Mouse (Mus musculus) c-Kit-negative CD71-positive TER-119-positive erythroid progenitor cells, embryonic 14.5 days (primary cell): Measurements from ENCODE around the gene Trpm5.

Experiments used
- DNase-seq: peaks from one replicate; pipeline ENCODE4 v3.0.0-alpha.2; 2013; ENCODE audit warnings: low read depth, low spot score

The Trpm5 gene

DNA sequence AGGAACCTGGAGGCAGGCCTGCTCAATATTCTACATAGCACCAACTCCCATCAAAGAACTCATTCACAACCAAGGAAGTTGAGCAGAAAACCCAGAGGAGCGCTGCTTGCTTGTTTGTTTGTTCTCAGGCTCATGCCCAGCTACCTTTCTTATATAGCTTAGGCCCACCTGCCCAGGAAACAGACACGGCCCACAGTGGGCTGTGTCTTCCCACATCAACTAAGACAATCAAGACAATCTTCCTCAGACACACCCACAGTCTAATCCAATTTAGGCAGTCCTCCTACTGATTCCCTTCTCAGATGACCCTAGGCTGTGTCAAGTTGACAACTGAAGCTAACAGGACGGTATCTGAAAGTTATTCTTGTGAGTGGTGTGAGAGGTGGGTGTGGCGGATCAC lies 11.6 kb upstream of the Trpm5 start, which contains the start of gene Kcnq1:
TSS of gene Kcnq1 (plus strand) at position 301 of the 400 bp plus-strand sequence.
- DNase-seq, result no peak

DNA sequence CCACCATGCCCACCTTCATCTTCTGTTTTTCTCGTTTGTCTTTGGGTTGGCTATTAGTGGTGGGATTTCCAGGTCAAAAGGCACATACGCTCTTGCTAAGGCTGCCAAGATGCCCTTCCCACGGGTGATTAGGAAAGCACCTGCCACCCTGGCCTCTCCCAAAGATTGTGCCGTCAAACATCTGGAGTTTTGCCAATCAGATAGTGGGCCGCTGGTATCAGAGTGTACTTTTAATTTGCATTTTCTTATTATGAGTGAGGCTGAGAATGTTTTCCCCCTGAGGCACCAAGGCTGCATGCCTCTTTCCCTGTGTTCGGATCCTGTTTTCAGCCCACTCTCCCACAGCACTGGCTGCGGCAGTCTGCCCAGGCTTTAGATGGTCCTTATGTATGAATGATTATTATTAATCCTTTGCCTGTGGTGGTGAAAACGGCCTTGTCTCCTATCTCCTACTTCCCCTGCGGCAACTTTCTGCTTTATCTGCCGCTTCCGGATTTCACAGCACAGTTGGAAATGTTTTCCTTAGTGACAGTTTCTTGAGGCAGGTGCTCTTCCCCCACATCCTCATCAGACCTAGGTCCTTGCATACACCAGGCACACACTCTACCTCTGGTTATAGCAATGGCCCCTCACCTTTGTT lies 10.9 kb upstream of the Trpm5 start:
- DNase-seq, result no peak

DNA sequence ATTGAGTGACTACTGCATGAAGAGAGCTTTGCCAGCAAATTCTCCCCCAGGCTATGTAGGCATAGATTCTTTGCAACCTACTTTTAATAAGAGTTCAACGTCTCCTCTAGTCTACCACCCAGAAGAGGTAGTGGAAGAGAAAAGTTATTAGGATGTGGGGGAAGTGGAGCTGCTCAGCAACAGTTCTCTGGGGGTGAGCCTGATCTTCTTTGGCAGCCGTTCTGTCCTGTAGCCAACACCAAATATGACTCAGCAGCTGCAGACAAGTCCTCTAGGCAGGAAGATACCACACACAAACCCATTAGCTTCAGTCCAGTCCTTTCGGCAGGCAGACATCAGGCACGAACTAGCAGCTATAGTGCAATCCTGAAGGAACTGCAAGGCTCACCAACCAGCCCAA lies 6.3 kb upstream of the Trpm5 start:
- DNase-seq, result no peak

DNA sequence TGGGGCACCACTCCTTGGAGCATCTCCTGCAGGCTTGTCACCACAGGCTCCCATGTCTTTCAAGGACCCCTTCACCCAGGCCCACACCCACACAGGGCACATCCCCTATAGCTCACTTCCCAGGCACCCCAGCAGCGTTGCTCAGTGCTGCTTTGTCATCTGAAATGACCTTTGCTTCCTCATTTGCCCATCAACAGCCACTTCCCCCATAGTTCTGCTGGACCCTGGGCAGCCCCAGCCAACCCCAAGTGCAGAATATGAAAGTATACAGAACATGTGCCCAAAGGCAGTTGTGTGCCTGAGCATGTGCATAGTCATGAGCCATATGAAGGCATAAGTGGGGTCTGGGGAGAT lies 1.1 kb upstream of the Trpm5 start:
- DNase-seq, result no peak

DNA sequence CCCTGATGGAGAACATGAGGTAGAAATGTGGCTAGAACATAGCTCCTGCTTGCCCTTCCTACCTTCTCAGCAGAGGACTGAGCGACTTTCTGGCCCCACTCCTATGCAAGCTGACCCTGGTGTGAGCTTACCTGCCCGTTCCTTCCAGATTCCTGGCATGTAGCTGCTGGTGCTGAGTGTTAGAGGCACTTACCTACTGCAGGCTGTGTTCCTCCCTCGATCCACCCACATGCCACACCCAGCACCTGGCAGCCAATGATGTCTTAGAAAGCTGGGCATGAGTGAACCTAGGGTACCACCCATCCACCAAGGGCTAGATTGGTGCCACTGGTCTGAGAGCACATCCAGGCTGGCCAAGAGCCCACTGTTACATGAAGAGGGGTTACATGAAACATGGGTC lies 595 bp downstream of the Trpm5 start:
- no peak for DNase-seq

DNA sequence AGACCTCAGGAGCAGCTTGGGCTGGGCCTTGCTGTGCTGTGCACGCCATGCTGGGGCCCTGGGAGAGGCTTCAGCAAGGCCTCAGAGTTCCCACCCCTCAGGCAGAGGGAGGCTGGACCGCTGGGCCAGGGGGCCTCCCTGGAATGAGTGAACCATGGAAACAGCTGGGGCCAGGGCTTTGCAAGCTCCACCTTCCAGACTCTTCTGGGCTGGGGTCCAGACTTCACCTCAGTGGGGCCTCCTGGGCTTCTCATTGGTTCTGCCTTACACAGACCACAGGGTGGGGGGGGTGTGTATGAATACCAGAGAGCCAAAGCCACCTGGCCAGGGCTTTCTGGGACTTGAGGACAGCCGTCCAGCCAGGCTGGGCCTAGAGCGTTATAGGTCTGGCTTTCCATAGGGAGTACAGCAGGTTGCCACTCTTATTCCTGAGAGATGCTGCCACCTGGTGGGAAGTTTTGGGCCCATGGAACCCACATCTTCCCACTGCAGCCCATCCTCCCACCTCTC lies 7.3 kb downstream of the Trpm5 start:
- DNase-seq, result no peak

DNA sequence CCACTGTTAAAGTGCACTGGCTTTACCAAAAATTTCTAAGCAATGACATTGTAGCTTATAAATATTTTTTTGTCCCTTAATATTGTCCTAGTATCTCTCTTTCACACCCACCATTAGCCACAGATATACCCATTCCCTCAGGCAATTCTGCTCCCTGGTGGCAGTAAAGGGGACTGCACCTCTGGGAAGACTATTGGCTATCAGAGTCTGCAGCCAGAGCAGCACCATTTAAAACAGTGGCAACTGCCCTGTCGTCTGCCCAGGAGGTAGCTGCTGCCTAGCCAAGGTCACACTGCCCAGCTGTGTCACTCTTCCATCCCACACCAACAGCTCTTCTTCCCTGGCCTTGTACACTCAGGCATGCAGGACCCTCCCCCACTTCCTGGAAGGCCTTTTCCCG lies 8.1 kb downstream of the Trpm5 start:
- DNase-seq, result no peak

DNA sequence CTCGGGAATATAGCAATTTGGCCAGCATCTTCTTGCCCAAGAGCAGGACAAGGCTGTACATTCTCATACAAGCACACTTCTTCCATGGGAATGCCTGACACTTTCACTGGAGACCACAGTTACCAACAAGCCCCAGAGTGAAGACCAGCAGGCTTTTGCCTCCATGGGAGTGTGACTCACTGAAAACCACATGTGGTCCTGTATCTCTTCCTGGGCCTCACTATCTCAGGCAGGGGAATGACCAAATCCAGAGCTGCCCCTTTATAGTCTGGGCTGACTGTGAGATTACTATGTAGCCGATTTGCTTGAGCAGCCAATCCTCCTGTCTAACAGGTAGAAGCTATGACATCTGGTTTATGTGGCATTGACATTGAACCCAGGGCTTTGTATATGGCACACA lies 10.7 kb downstream of the Trpm5 start:
- DNase-seq, result no peak

DNA sequence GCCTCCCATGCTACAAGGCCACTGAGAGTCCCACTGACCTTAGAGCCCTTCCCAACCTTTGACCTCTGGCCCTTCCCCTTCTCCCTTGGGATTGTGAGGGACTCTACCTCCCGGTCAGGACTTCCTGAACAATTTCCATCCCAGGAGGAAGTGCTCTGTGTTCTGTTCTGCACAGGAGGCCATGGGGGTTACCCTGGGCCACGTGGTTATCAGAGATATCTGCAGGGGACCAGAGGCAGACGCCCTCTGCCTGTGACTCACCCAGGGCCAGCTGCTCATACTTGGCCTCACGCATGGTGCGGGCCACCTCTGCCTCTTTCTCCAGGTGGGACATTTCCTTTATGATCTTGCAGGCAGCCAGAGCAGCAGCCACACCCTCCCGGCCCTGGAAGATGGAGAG lies 12.4 kb downstream of the Trpm5 start:
- DNase-seq, result no peak

DNA sequence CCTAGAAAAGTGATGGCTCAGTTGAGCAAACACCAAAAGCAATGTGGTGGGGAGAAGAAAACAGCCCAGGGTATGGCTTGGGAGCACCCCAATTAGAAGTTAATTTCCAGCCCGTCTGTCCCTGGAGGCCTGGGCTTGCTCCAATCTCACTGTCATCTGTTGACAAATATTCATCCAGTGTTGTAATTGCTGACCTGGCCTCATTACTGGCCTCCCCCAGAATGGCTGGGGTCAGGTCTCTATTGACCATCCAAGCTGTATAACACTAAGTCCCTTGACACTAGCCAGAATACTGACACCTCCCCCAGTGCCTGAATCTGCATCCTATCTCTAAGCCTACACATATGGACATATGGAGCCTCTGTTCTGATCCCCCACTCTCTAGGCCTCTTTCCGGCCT lies 17.1 kb downstream of the Trpm5 start:
- no peak for DNase-seq

DNA sequence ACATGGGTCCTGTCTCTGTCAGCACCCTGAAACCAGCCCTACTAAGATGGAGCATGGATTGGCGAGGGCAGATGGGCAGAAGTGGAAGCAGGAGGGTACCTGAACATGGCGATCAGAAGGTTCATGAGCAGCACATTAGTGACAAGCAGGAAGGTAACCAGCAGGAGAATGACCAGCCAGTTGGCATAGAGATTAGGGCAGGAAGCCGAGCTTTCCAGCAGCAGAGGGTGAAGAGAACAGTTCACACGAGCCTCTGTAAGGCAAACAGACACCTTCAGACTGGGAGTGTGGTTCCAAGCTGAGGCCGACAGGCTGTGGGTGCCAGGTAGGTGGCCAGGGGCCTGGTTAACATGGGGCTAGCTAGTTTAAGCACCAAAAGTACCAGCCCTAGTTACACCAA lies 19.0 kb downstream of the Trpm5 start:
- DNase-seq, result no peak

DNA sequence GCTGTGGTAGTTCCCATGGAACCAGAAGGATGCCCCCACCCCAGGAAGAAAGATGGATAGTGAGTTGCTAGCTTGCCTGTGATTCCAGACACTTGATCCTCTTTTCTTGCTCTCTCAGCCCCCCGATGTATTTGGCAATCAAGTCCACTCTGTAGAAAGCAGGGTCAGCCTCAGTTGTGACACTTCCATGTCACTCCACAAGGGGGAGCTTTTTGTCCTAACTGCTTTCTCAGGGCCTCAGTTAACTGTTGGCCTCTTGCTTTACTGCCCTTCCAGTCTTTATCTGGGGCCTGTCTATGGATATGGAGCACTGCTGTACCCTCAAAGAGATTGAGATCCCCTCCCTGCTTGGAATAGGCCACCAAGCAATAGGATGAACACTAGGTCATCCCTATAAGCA lies 21.4 kb downstream of the Trpm5 start:
- DNase-seq, result no peak

DNA sequence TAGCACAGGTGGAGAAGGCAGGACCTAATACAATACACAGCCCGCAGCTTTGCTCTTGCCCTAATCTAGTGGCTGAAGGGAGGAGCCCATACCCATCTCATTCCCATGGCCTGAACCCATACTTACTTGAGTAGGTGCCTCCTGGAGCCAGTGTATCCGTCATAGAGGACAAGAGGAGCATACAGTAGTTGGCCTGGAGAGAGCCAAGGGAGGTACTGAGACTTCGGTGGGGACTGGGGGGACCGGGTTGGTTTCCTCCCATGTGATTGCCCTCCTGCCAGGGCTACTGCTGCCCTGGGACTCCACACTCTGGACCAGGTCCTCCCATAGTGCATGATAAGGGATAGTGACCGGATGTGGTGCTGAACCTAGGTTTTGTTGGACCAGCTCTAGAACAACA lies 21.8 kb downstream of the Trpm5 start:
- no peak for DNase-seq

DNA sequence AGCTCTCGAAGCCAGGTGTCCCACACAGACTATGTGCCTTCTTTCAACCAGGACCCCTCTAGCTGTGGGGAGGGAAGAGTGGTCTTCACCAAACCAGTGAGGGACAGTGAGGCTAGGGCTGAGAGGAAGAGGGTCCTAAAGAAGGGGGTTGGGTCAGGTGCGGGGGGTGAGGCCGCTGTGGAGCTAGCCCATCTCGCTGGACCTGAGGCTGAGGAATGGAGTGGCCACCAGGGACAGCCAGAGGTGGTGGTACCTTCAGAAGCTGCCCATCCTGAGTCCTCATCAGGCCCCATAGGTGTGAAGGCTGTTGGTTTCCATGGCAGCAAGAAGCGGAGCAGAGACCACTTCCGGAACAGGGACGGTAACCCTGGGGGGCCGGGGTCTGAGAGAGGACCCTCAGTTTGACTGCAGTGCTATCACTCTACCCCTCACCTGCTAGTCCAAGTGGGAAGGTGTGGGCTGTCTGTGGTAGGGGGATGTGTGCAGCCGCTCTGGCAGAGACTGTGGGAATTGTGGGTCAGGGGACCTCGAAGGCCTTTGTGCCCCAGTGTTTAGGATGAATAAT lies 23.9 kb downstream of the Trpm5 start:
- DNase-seq, result no peak

DNA sequence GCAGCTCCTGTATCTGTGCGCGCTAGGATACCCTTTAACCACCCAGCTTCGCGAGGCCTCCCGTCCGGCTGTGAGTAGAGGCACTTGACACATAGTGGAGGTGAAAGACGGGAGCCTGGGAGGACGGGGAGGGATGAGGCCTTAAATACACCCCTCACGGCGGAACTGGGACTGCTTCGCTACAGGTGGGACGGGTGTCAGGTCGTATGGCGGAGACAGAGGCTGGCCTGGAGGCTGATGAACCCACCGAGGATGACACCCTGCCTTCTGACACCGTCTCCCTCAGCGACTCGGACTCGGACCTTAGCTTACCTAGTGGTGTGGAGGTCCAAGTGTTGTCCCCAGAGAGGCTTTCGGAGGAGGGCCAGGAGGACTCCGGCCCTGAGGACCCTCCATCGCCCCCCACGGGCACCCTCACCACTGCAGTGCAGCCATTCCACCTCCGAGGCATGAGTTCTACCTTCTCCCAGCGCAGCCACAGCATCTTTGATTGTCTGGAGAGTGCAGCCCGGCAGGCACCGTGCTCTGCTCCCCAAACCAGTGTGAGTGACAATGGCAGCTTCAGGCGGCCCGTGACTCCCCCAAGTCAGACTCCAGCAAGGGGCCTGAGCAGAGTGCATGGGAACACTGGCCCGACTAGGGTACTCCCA lies 24.6 kb downstream of the Trpm5 start:
- no peak for DNase-seq

DNA sequence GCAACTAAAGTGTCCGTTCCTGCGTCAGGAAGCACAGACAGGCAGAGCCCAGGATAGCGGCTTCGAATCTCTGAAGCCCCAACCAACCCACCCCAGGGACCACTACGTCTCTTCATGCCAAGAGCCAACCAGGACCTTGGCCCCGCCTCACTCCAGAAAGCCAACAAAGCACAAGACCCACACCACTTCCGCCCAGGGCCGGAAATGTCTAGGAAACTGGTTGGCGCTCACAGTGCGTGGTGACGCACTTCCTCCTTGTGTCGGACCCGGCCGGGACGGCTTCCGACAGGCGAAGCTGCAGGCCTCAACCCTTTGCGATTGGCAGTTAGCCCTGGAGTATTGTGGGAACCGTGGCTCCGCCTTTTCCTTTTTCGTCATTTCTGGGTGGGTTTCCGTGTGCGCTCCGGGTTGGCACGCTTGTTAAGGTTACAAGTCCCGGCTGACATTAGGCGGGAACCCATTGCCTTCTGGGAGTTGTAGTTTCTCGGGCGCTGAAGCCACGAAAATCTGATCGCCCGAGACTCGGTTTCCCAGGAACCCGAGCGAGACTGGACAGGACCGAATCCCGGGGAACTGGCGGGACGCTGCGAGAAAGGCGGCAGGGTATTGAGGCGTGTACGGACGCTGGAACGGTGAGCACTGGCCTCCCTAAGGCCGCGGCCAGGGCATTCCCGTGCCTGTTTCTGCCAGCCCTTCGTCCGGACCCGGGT lies 25.4 kb downstream of the Trpm5 start, which contains the start of gene Tssc4:
TSS of gene Tssc4 (plus strand) at position 368 of the 710 bp plus-strand sequence.
- peak; percentile 92 for DNase-seq

DNA sequence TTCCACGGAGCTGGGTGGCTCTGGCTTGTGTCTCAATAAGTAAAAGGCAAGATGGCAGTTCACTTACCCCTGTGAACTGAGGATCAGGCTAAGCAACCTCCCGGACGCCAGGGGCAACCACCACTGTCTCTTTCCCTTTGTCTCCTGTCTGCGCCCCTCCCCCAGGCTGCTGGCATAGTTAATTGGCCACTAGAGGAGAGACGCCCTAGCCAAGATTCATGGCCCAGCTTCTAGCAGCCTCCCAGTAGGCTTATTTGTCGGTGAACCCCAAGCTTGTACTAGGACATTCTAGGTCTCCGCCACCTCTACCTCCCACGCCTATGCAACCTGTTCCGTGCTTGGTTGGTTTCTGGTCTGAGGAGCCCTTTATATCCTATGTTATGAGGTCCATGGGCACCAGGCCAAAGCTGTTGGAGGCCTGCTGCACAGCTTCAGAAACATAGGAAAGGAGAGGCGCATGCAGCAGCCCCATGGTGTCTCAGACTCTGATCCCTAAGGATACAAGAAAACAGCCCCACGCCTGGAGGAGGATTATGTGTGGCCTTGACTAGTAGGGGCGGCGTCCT lies 26.0 kb downstream of the Trpm5 start:
- DNase-seq, result no peak

DNA sequence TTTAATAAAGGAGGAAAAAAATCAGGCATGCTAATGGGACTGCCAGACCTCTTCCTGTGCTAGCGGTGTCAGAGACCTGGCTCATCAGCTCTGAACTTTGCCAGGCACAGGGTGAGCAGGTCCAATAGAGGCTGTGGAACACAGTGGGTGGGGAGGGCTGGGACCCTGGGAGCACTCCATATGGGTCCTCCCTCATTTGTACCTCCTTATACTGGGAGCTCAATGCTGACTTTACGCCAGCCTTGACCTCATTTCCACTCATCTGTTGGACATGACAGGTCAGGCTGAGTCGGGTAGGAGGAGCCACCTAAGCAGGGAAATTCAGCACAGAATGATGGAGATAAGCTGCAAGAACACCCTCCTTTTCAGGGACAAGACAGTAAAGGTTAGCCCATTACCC lies 26.5 kb downstream of the Trpm5 start:
- DNase-seq, result no peak

DNA sequence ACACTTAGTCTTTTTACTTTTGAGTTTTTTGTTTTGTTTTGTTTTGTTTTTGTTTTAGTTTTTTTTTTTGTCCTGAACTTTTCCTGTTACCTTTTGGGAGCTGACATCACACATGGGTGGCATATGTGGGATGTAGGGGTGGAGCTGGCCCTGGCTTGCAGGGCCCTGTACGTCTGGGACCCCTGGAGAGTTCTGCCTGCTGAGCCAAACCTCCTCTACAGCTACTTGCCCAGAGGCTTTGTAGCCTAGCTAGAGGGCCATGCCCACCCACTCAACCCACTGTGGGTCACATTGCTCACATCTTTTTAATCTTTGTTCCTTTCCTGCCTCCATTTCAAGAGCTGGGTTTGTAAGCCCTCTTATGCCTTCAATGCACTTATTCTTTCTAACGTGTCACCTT lies 27.0 kb downstream of the Trpm5 start:
- DNase-seq, result no peak

DNA sequence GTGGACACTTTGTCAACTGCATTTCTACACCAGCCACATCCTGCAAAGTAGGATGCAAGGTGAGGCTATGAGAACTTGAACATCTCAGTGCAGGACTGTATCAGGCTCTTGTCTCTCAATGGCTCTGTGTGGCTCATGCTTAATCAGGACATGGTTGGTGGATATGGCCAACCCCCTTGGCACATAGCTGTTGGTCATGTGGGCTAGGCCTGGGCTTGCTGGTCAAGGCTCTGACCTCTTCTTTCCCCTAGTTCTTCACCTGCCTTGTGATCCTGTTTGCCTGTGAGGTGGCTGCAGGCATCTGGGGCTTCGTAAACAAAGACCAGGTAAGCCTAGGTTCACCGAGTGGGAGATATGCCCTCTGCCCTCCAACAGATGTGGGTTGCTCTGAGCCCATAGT lies 28.8 kb downstream of the Trpm5 start:
- no peak for DNase-seq

DNA sequence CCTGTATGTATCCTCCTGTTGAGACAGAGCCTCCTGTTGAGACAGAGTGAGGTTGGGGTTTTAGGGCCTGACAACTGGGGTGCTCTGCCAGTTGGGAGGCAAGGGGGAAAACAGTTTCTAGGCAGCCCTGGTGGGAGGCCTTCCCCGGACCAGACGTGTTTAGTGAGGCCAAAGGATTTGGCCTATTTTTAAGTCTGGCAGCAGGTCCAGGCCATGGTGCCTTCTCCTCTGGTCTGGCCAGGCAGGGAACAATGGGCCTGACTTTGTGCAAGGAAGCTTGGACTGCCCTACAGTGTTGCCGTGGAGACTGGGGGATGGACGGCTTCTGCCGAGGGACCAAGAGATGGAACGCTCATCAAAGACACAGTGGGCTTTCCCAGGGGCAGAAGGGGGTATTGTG lies 30.2 kb downstream of the Trpm5 start:
- DNase-seq, result no peak

DNA sequence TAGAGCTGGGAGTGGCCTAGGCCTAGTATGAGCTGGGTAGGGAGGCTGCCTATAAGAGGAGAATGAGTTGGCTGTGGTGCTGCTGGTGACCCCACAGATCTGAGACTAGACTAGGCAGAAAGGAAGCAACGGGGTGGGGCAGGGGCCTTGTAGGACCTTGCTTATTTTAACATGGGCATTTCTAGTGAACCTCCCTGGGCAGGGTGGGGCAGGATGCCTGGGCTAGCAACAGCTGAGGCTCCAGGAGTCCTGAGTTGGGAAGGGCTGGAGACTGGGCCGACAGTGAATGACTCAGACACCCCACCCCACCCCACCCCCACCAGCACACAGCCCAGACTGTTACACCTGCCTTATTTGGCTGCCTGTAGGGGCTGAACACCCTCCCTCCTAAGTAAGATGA lies 31.7 kb downstream of the Trpm5 start:
- no peak for DNase-seq
